Mouse (Mus musculus) embryonic facial prominence, embryonic 10.5 days (tissue): ENCODE measurements at regions not wholly inside any gene's neighbourhood (a gene's known extent, or its start where the extent isn't known, plus 50 kb on each side); places are given as distances from the start of the nearest gene placed in this dataset.
"Not testable (repeated sequence)": the region's sequence is repeated elsewhere in the genome, so short reads cannot be mapped to it uniquely, and the experiment has no call there.

Experiments
- DNase-seq: peaks from one replicate; pipeline ENCODE4 v3.0.0-alpha.2; 2017; ENCODE audit warnings: low spot score
- H3K27ac ChIP-seq: fragments of 300-500 bp; sonication (generic); replicated peaks from 2 replicates; pipeline ENCODE4 v1.5.1; 2016; ENCODE audit warnings: mild to moderate bottlenecking
- H3K27me3 ChIP-seq: fragments of 300-500 bp; sonication (generic); replicated peaks from 2 replicates; pipeline ENCODE4 v1.6.1; 2016; ENCODE audit warnings: low read depth, mild to moderate bottlenecking; ENCODE audit not compliant: poor library complexity, severe bottlenecking
- H3K36me3 ChIP-seq: fragments of 300-500 bp; sonication (generic); replicated peaks from 2 replicates; pipeline ENCODE4 v1.6.1; 2016; ENCODE audit warnings: mild to moderate bottlenecking, moderate library complexity
- H3K4me1 ChIP-seq: fragments of 300-500 bp; sonication (generic); 2 replicates; pipeline ENCODE4 v1.6.1; 2016
- H3K4me3 ChIP-seq: fragments of 300-500 bp; sonication (generic); 2 replicates; pipeline ENCODE4 v1.5.1; 2016; ENCODE audit warnings: mild to moderate bottlenecking, moderate library complexity
- H3K9me3 ChIP-seq: fragments of 300-500 bp; sonication (generic); 2 replicates; pipeline ENCODE4 v1.6.1; 2016; ENCODE audit warnings: mild to moderate bottlenecking
- WGBS: fragments of 180-500 bp; shearing (Covaris S2); methylation state at CpG from one replicate; pipeline ENCODE4 v1.1.7; 2016; 5-methylcytosine and 5-hydroxymethylcytosine counted together

GRCm38 (mm10) chr11:63246052-63246661, 117.4 kb downstream of the Pmp22 start:
- DNase-seq, result peak; percentile 34
- H3K4me1 ChIP-seq, result peaks cover 27% of the 10 kb centered on the region
- no peak overlapping the region for H3K27ac ChIP-seq
- no peaks in the 10 kb centered on the region for H3K36me3 ChIP-seq
- H3K9me3 ChIP-seq, result no peaks in the 10 kb centered on the region
- H3K4me3 ChIP-seq, result no peak overlapping the region
- no peaks in the 10 kb centered on the region for H3K27me3 ChIP-seq
- 53% methylated on average over 9 of the region's 9 CpGs for WGBS

- H3K4me3 ChIP-seq, result no peak overlapping the region
- WGBS, result 77% methylated on average over 8 of the region's 8 CpGs
- H3K9me3 ChIP-seq, result no peaks in the 10 kb centered on the region
- no peak for DNase-seq
- no peak overlapping the region for H3K27ac ChIP-seq
- peaks cover 24% of the 10 kb centered on the region for H3K4me1 ChIP-seq
- H3K36me3 ChIP-seq, result no peaks in the 10 kb centered on the region
- no peaks in the 10 kb centered on the region for H3K27me3 ChIP-seq
Observed at GRCm38 (mm10) chr11:63252012-63252856, 123.5 kb downstream of the Pmp22 start.

GRCm38 (mm10) chr11:63252968-63253602, 124.3 kb downstream of the Pmp22 start:
- Histone ChIP-seq H3K4me1 (peaks cover 24% of the 10 kb centered on the region), H3K4me3 (no peak overlapping the region), H3K9me3 (no peaks in the 10 kb centered on the region), H3K27me3 (no peaks in the 10 kb centered on the region), H3K36me3 (no peaks in the 10 kb centered on the region), H3K27ac (no peak overlapping the region)
- 53% methylated on average over 5 of the region's 5 CpGs for WGBS
- no peak for DNase-seq

GRCm38 (mm10) chr11:63264432-63265061, 135.8 kb downstream of the Pmp22 start:
- DNase-seq, result peak; percentile 40
- Histone ChIP-seq H3K4me3 (no peak overlapping the region), H3K36me3 (no peaks in the 10 kb centered on the region), H3K4me1 (0 out of 2 replicates have a peak, but pooled peaks cover 2% of the 10 kb centered on the region), H3K27ac (no peak overlapping the region), H3K9me3 (no peaks in the 10 kb centered on the region), H3K27me3 (no peaks in the 10 kb centered on the region)
- 58% methylated on average over 9 of the region's 9 CpGs for WGBS

GRCm38 (mm10) chr11:63266290-63266689, 137.5 kb downstream of the Pmp22 start:
- DNase-seq, H3K4me3 ChIP-seq, H3K36me3 ChIP-seq, H3K27ac ChIP-seq, H3K4me1 ChIP-seq, H3K9me3 ChIP-seq, H3K27me3 ChIP-seq: not testable (repeated sequence)
- WGBS, result 90% methylated on average over 2 of the region's 2 CpGs

GRCm38 (mm10) chr11:63276641-63277040, 147.9 kb downstream of the Pmp22 start:
- Histone ChIP-seq H3K4me1 (peaks cover 7% of the 10 kb centered on the region), H3K4me3 (no peak overlapping the region), H3K36me3 (no peaks in the 10 kb centered on the region), H3K27ac (no peak overlapping the region), H3K9me3 (no peaks in the 10 kb centered on the region), H3K27me3 (no peaks in the 10 kb centered on the region)
- no peak for DNase-seq
- 86% methylated on average over 5 of the region's 5 CpGs for WGBS

GRCm38 (mm10) chr11:63281839-63282238, 153.1 kb downstream of the Pmp22 start:
- no peak for DNase-seq
- Histone ChIP-seq H3K27ac (no peak overlapping the region), H3K4me1 (no peaks in the 10 kb centered on the region), H3K27me3 (no peaks in the 10 kb centered on the region), H3K36me3 (no peaks in the 10 kb centered on the region), H3K4me3 (no peak overlapping the region), H3K9me3 (no peaks in the 10 kb centered on the region)
- WGBS, result 90% methylated on average over 5 of the region's 5 CpGs

GRCm38 (mm10) chr11:63282541-63282940, 153.8 kb downstream of the Pmp22 start:
- no peaks in the 10 kb centered on the region for H3K4me1 ChIP-seq
- no peaks in the 10 kb centered on the region for H3K9me3 ChIP-seq
- H3K27me3 ChIP-seq, result no peaks in the 10 kb centered on the region
- no peaks in the 10 kb centered on the region for H3K36me3 ChIP-seq
- DNase-seq, result no peak
- no peak overlapping the region for H3K4me3 ChIP-seq
- H3K27ac ChIP-seq, result no peak overlapping the region
- WGBS, result 83% methylated on average over 10 of the region's 10 CpGs

- no peaks in the 10 kb centered on the region for H3K36me3 ChIP-seq
- no peaks in the 10 kb centered on the region for H3K9me3 ChIP-seq
- WGBS, result 85% methylated on average over 2 of the region's 2 CpGs
- H3K27ac ChIP-seq, result no peak overlapping the region
- H3K27me3 ChIP-seq, result no peaks in the 10 kb centered on the region
- no peaks in the 10 kb centered on the region for H3K4me1 ChIP-seq
- DNase-seq, result no peak
- no peak overlapping the region for H3K4me3 ChIP-seq
Observed at GRCm38 (mm10) chr11:63286026-63286425, 157.2 kb downstream of the Pmp22 start.

GRCm38 (mm10) chr11:63287766-63288165, 159.0 kb downstream of the Pmp22 start:
- 77% methylated on average over 2 of the region's 2 CpGs for WGBS
- no peaks in the 10 kb centered on the region for H3K27me3 ChIP-seq
- no peaks in the 10 kb centered on the region for H3K36me3 ChIP-seq
- H3K4me3 ChIP-seq, result no peak overlapping the region
- H3K9me3 ChIP-seq, result no peaks in the 10 kb centered on the region
- no peak overlapping the region for H3K27ac ChIP-seq
- H3K4me1 ChIP-seq, result no peaks in the 10 kb centered on the region
- no peak for DNase-seq

- Histone ChIP-seq H3K27me3 (no peaks in the 10 kb centered on the region), H3K9me3 (no peaks in the 10 kb centered on the region), H3K4me1 (peaks cover 17% of the 10 kb centered on the region), H3K27ac (no peak overlapping the region), H3K4me3 (no peak overlapping the region), H3K36me3 (no peaks in the 10 kb centered on the region)
- DNase-seq, result no peak
- 95% methylated on average over 13 of the region's 13 CpGs for WGBS
Observed at GRCm38 (mm10) chr11:63290618-63291017, 161.8 kb downstream of the Pmp22 start.

GRCm38 (mm10) chr11:63293485-63293884, 164.7 kb downstream of the Pmp22 start:
- DNase-seq, result no peak
- H3K4me1 ChIP-seq, result peaks cover 17% of the 10 kb centered on the region
- no peak overlapping the region for H3K4me3 ChIP-seq
- H3K27me3 ChIP-seq, result no peaks in the 10 kb centered on the region
- H3K9me3 ChIP-seq, result no peaks in the 10 kb centered on the region
- 60% methylated on average over 4 of the region's 4 CpGs for WGBS
- no peaks in the 10 kb centered on the region for H3K36me3 ChIP-seq
- no peak overlapping the region for H3K27ac ChIP-seq
